Mouse (Mus musculus) midbrain, postnatal 0 days (tissue): Measurements from ENCODE around the gene Nanos3. TPM values are rescaled to one million over a fixed set of nuclear protein-coding genes. Genes with fewer than 3 reads are reported as not detected.

Experiments used
- ATAC-seq: fragments of 200-750 bp; cut with Nextera tagmentation; 2 replicates; pipeline ENCODE4 v1.8.0; 2017; ENCODE audit warnings: moderate number of reproducible peaks, mild to moderate bottlenecking, moderate TSS enrichment, moderate library complexity; ENCODE audit not compliant: low FRiP score
- DNase-seq: peaks from one replicate; pipeline ENCODE4 v3.0.0-alpha.2; 2015; ENCODE audit warnings: low spot score
- H3K27ac ChIP-seq: fragments of 300-500 bp; sonication (generic); 2 replicates; pipeline ENCODE4 v1.5.1; 2014; ENCODE audit warnings: low read depth, mild to moderate bottlenecking, low read length, mixed read lengths
- H3K27me3 ChIP-seq: fragments of 300-500 bp; sonication (generic); 2 replicates; pipeline ENCODE4 v1.6.1; 2014; ENCODE audit warnings: low read length, control low read depth, mixed read lengths; ENCODE audit not compliant: insufficient read depth
- H3K36me3 ChIP-seq: fragments of 300-500 bp; sonication (generic); 2 replicates; pipeline ENCODE4 v1.6.1; 2014; ENCODE audit warnings: low read length, control low read depth, mixed read lengths; ENCODE audit not compliant: insufficient read depth
- H3K4me1 ChIP-seq: fragments of 300-500 bp; sonication (generic); 2 replicates; pipeline ENCODE4 v1.6.1; 2014; ENCODE audit warnings: mild to moderate bottlenecking, control low read depth, antibody characterized with exemption, low read length, mixed read lengths; ENCODE audit not compliant: insufficient read depth
- H3K4me2 ChIP-seq: fragments of 300-500 bp; sonication (generic); 2 replicates; pipeline ENCODE4 v1.6.1; 2014; ENCODE audit warnings: low read depth, mild to moderate bottlenecking, low read length, mixed read lengths; ENCODE audit not compliant: poor library complexity, severe bottlenecking
- H3K4me3 ChIP-seq: fragments of 300-500 bp; sonication (generic); 2 replicates; pipeline ENCODE4 v1.5.1; 2014; ENCODE audit warnings: low read depth, mild to moderate bottlenecking, low read length, moderate library complexity
- H3K9ac ChIP-seq: fragments of 300-500 bp; sonication (generic); replicated peaks from 2 replicates; pipeline ENCODE4 v1.6.1; 2014; ENCODE audit warnings: mild to moderate bottlenecking, low read length, moderate library complexity, mixed read lengths; ENCODE audit not compliant: poor library complexity, severe bottlenecking
- H3K9me3 ChIP-seq: fragments of 300-500 bp; sonication (generic); 2 replicates; pipeline ENCODE4 v1.6.1; 2016; ENCODE audit warnings: low read length, control low read depth
- CTCF ChIP-seq: IDR thresholded peaks from 2 replicates; pipeline ENCODE4 v1.5.1; 2016; ENCODE audit warnings: antibody characterized with exemption, mild to moderate bottlenecking
- WGBS: fragments of 180-500 bp; shearing (Covaris S2); extraction: QIAGEN DNeasy Blood & Tissue Kit; methylation state at CpG from one replicate; pipeline ENCODE4 v1.1.7; 2014; 5-methylcytosine and 5-hydroxymethylcytosine counted together
- polyA plus RNA-seq: library from polyadenylated mRNA; unstranded; fragments of >200 nt; fragmentation: Nextera tagmentation; extraction: Ambion mirVana; gene quantifications from 2 replicates; pipeline ENCODE4 v1.2.1, GENCODE M21; 2015
- total RNA-seq: library from RNA; depleted of rRNA; stranded (reverse); fragments of >200 nt; gene quantifications from 2 replicates; pipeline ENCODE4 v1.2.3, GENCODE M21; 2014

The Nanos3 gene
- total and polyA plus RNA-seq, 2 experiments from 2014 or later, result 0.27 to 15.3 TPM

DNA sequence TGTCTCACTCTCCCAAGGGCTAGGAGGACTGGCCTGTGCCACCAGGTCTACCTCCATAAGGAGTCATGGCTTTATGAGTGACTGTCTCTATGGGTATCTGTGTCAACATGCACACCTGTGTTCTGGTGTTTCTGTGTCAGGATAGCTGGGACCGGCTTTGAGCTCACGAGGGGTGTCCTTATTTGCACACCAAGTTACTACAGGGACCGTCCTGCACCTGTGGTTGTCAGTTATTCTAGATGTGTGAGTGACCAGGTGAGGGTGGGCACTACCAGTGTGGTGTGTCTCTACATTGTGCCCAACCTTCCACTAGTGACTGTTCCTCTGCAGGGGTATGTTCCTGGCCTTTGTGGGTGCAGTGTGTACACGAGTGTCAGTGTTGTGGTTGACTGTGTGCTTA is 2.2 kb downstream of the Nanos3 start:
- Histone ChIP-seq H3K4me1 (peaks cover 26% of the 10 kb centered on the region), H3K36me3 (no peaks in the 10 kb centered on the region), H3K27me3 (no peaks in the 10 kb centered on the region), H3K4me2 (peak overlapping the region; percentile 80), H3K27ac (peak overlapping the region; percentile 97), H3K4me3 (peak overlapping the region; percentile 79), H3K9me3 (no peaks in the 10 kb centered on the region), H3K9ac (peak overlapping the region; percentile 96; the same call in 1 of the 2 replicates)
- DNase-seq (no peak), ATAC-seq (peak; percentile 15; the same call in 1 of the 2 replicates)
- TF ChIP-seq CTCF, result no peak
- 40% methylated on average over 4 of the region's 4 CpGs for WGBS

DNA sequence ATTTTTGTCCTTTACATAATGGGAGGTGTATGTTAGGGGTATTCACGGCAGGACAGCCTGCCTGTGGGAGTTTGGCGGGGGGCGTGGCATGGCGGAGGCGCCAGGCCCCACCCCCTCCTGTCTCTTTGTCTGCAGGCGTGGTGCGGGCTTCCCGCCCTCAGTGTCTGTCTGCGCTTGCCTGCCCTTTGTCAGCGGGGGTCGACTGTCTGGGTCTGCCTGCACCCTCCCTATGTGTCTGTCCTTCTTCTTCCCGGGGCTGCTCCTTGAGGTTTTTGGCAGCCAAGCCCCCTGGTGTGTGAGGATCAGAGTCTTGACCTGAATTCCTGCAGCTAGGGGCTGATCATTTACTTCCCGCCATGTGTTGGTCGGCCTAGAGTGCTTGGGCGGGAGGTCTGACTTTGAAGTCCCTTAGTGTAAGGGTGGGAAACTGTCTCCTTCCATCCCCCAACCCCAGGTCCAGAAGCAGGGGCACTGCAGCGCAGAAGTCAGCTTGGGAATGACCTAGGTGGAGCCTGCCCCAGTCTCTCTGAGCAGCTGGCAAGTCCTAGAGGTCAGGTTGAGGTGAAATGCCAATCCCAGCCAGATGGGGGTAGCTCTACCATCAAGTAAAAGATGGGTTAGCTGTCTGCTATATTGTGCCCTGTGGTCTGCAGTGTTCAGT is 4.4 kb downstream of the Nanos3 start:
- whole genome bisulfite sequencing, result 1% methylated on average over 15 of the region's 16 CpGs
- H3K9me3 ChIP-seq, result no peaks in the 10 kb centered on the region
- H3K4me2 ChIP-seq, result peak overlapping the region; percentile 49
- H3K9ac ChIP-seq, result peak overlapping the region; percentile 45
- H3K27ac ChIP-seq, result no peak overlapping the region
- H3K4me3 ChIP-seq, result peak overlapping the region; percentile 19
- peaks cover 7% of the 10 kb centered on the region; the same call in 1 of the 2 replicates for H3K36me3 ChIP-seq
- peaks cover 26% of the 10 kb centered on the region for H3K4me1 ChIP-seq
- TF ChIP-seq CTCF, result peak; percentile 27; the same call in 1 of the 2 replicates
- peak; percentile 32; the same call in 1 of the 2 replicates for ATAC-seq
- no peaks in the 10 kb centered on the region for H3K27me3 ChIP-seq
- peak; percentile 44 for DNase-seq

GRCm38 (mm10) chr8:84179946-84180345 is 5.1 kb downstream of the Nanos3 start:
- Histone ChIP-seq H3K9ac (peak overlapping the region; percentile 45), H3K4me2 (peak overlapping the region; percentile 49), H3K36me3 (peaks cover 7% of the 10 kb centered on the region; the same call in 1 of the 2 replicates), H3K4me1 (peaks cover 26% of the 10 kb centered on the region), H3K27ac (no peak overlapping the region), H3K27me3 (no peaks in the 10 kb centered on the region), H3K9me3 (no peaks in the 10 kb centered on the region), H3K4me3 (peak overlapping the region; percentile 19)
- WGBS, result 11% methylated on average over 4 of the region's 4 CpGs
- ATAC-seq (no peak), DNase-seq (no peak)
- no peak for TF ChIP-seq CTCF

- no peak overlapping the region for H3K4me3 ChIP-seq
- peaks cover 26% of the 10 kb centered on the region for H3K4me1 ChIP-seq
- DNase-seq, result no peak
- H3K27me3 ChIP-seq, result no peaks in the 10 kb centered on the region
- H3K36me3 ChIP-seq, result peaks cover 9% of the 10 kb centered on the region
- H3K9me3 ChIP-seq, result no peaks in the 10 kb centered on the region
- no peak overlapping the region for H3K9ac ChIP-seq
- WGBS, result 81% methylated on average over 8 of the region's 8 CpGs
- no peak overlapping the region for H3K27ac ChIP-seq
- no peak for TF ChIP-seq CTCF
- no peak overlapping the region for H3K4me2 ChIP-seq
- ATAC-seq, result no peak
Observed at GRCm38 (mm10) chr8:84178592-84178991, 6.4 kb downstream of the Nanos3 start.

DNA sequence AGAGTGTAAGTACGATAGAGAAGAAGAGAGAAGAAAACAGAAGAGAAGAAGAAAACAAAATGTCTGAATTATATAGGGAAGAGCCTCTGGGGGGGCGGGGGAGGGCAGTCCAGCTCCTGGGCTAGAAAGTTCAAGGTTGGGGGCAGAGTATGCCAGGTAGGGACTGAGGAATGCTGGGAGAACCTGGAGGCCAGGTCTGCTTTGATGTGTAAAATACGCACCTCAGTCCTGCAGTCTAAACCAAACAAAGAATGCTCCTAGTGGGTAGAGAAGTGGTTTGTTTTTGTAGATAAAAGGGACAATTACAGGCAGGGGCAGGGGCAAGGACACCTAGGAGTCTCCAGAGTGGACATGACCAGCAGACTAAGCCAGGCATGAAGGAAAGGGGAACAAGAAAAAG is 7.6 kb downstream of the Nanos3 start:
- Histone ChIP-seq H3K4me1 (peaks cover 20% of the 10 kb centered on the region), H3K9ac (no peak overlapping the region), H3K9me3 (no peaks in the 10 kb centered on the region), H3K4me3 (no peak overlapping the region), H3K27ac (no peak overlapping the region), H3K36me3 (peaks cover 20% of the 10 kb centered on the region), H3K4me2 (no peak overlapping the region), H3K27me3 (no peaks in the 10 kb centered on the region)
- no peak for ATAC-seq
- no peak for DNase-seq
- 94% methylated on average over 3 of the region's 3 CpGs for WGBS
- TF ChIP-seq CTCF, result no peak

DNA sequence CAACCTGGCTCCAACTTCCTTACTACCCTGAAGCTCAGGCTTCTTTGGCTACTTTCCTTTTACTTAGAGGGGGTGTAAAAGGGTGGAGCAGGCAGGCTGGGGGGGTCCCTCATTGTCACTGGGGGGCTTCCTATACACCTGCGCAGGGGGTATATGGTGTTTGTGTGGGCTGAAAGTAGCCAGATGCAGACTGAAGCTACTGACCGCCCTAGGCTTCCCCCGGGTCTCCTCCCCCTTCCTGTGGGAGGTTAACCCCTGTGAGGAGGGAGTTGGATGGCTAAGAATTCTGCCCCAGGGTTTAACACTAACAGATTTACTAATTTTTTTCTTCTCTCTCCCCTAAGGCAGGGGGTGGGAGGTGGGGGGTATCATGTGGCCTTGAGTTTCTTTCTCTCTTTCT is 8.5 kb downstream of the Nanos3 start:
- 34% methylated on average over 3 of the region's 3 CpGs for WGBS
- Histone ChIP-seq H3K36me3 (peaks cover 29% of the 10 kb centered on the region), H3K4me1 (peaks cover 17% of the 10 kb centered on the region), H3K4me2 (no peak overlapping the region), H3K9me3 (no peaks in the 10 kb centered on the region), H3K27ac (no peak overlapping the region), H3K9ac (no peak overlapping the region), H3K4me3 (no peak overlapping the region), H3K27me3 (no peaks in the 10 kb centered on the region)
- DNase-seq (no peak), ATAC-seq (no peak)
- TF ChIP-seq CTCF, result no peak
